Mouse (Mus musculus): Measurements from ENCODE around the gene Grap2. TPM values are rescaled to one million over a fixed set of nuclear protein-coding genes. Genes with fewer than 3 reads are reported as not detected.

Gene Grap2
- polyA plus RNA-seq, 1 experiment from 2014 or later, result 19.1 TPM

- H3K4me1 ChIP-seq (replicated peaks; ENCODE audit: control insufficient read depth, insufficient read depth, low read length), result peaks cover 5% of the 10 kb centered on the region; the same call in 1 of the 2 replicates
- ATAC-seq (replicated peaks; ENCODE audit: low FRiP score) (no peak), DNase-seq (ENCODE audit: low spot score) (no peak)
- peaks cover 10% of the 10 kb centered on the region for H3K27me3 ChIP-seq (replicated peaks; ENCODE audit: control insufficient read depth, insufficient read depth, low read length)
- 71% methylated on average over 3 of the region's 3 CpGs for WGBS
- no peak overlapping the region for H3K27ac ChIP-seq (ENCODE audit: low read depth, low read length)
- H3K9me3 ChIP-seq (ENCODE audit: control insufficient read depth, low read length), result no peaks in the 10 kb centered on the region
- no peak overlapping the region for H3K9ac ChIP-seq (ENCODE audit: low read depth, low read length)
- no peak overlapping the region for H3K4me3 ChIP-seq (ENCODE audit: low read depth, low read length)
- no peak overlapping the region for H3K4me2 ChIP-seq
- H3K36me3 ChIP-seq (ENCODE audit: control insufficient read depth, insufficient read depth, low read length), result no peaks in the 10 kb centered on the region
These were observed 111.6 kb downstream of the Grap2 start for GRCm38 (mm10) chr15:80683990-80684389.

GRCm38 (mm10) chr15:80684786-80685602, 112.6 kb downstream of the Grap2 start:
- no peak overlapping the region for H3K27ac ChIP-seq (ENCODE audit: low read depth, low read length)
- no peak overlapping the region for H3K9ac ChIP-seq (ENCODE audit: low read depth, low read length)
- no peaks in the 10 kb centered on the region for H3K9me3 ChIP-seq (ENCODE audit: control insufficient read depth, low read length)
- H3K27me3 ChIP-seq (replicated peaks; ENCODE audit: control insufficient read depth, insufficient read depth, low read length), result peaks cover 10% of the 10 kb centered on the region
- 39% methylated on average over 8 of the region's 8 CpGs for WGBS
- H3K36me3 ChIP-seq (ENCODE audit: control insufficient read depth, insufficient read depth, low read length), result no peaks in the 10 kb centered on the region
- DNase-seq (ENCODE audit: low spot score) (no peak), ATAC-seq (replicated peaks; ENCODE audit: low FRiP score) (no peak)
- H3K4me1 ChIP-seq (replicated peaks; ENCODE audit: control insufficient read depth, insufficient read depth, low read length), result peaks cover 5% of the 10 kb centered on the region; the same call in 1 of the 2 replicates
- no peak overlapping the region for H3K4me3 ChIP-seq (ENCODE audit: low read depth, low read length)
- no peak overlapping the region for H3K4me2 ChIP-seq

- WGBS, result 33% methylated on average over 7 of the region's 7 CpGs
- Histone ChIP-seq H3K9ac (ENCODE audit: low read depth, low read length) (no peak overlapping the region), H3K36me3 (ENCODE audit: control insufficient read depth, insufficient read depth, low read length) (no peaks in the 10 kb centered on the region)
These were observed 113.2 kb downstream of the Grap2 start for GRCm38 (mm10) chr15:80685603-80685895.

GRCm38 (mm10) chr15:80688536-80688935, 116.1 kb downstream of the Grap2 start:
- H3K27me3 ChIP-seq (replicated peaks; ENCODE audit: control insufficient read depth, insufficient read depth, low read length), result peaks cover 26% of the 10 kb centered on the region
- H3K36me3 ChIP-seq (ENCODE audit: control insufficient read depth, insufficient read depth, low read length), result no peaks in the 10 kb centered on the region
- H3K9ac ChIP-seq (ENCODE audit: low read depth, low read length), result no peak overlapping the region
- H3K4me1 ChIP-seq (replicated peaks; ENCODE audit: control insufficient read depth, insufficient read depth, low read length), result no peaks in the 10 kb centered on the region
- DNase-seq (ENCODE audit: low spot score) (no peak), ATAC-seq (replicated peaks; ENCODE audit: low FRiP score) (no peak; the same call in 1 of the 2 replicates)
- H3K27ac ChIP-seq (ENCODE audit: low read depth, low read length), result no peak overlapping the region
- H3K4me2 ChIP-seq, result no peak overlapping the region
- no peaks in the 10 kb centered on the region for H3K9me3 ChIP-seq (ENCODE audit: control insufficient read depth, low read length)
- WGBS, result 31% methylated on average over 7 of the region's 7 CpGs
- no peak overlapping the region for H3K4me3 ChIP-seq (ENCODE audit: low read depth, low read length)

More at GRCm38 (mm10) chr15:80685603-80685895, 113.2 kb downstream of the Grap2 start:
- ATAC-seq (replicated peaks; ENCODE audit: low FRiP score), result no peak
- Histone ChIP-seq H3K4me1 (replicated peaks; ENCODE audit: control insufficient read depth, insufficient read depth, low read length) (peaks cover 5% of the 10 kb centered on the region; the same call in 1 of the 2 replicates), H3K4me2 (no peak overlapping the region), H3K4me3 (ENCODE audit: low read depth, low read length) (no peak overlapping the region), H3K27ac (ENCODE audit: low read depth, low read length) (no peak overlapping the region), H3K9me3 (ENCODE audit: control insufficient read depth, low read length) (no peaks in the 10 kb centered on the region), H3K27me3 (replicated peaks; ENCODE audit: control insufficient read depth, insufficient read depth, low read length) (peaks cover 10% of the 10 kb centered on the region)
- no peak for DNase-seq (ENCODE audit: low spot score)

- Histone ChIP-seq H3K4me1 (replicated peaks; ENCODE audit: control insufficient read depth, insufficient read depth, low read length) (0 out of 2 replicates have a peak, but pooled peaks cover 2% of the 10 kb centered on the region), H3K9me3 (ENCODE audit: control insufficient read depth, low read length) (no peaks in the 10 kb centered on the region), H3K4me2 (no peak overlapping the region), H3K27me3 (replicated peaks; ENCODE audit: control insufficient read depth, insufficient read depth, low read length) (peaks cover 28% of the 10 kb centered on the region), H3K9ac (ENCODE audit: low read depth, low read length) (no peak overlapping the region), H3K4me3 (ENCODE audit: low read depth, low read length) (no peak overlapping the region), H3K36me3 (ENCODE audit: control insufficient read depth, insufficient read depth, low read length) (no peaks in the 10 kb centered on the region), H3K27ac (ENCODE audit: low read depth, low read length) (no peak overlapping the region)
- 35% methylated on average over 3 of the region's 3 CpGs for WGBS
- no peak for ATAC-seq (replicated peaks; ENCODE audit: low FRiP score)
- no peak for DNase-seq (ENCODE audit: low spot score)
These were observed 121.1 kb downstream of the Grap2 start for GRCm38 (mm10) chr15:80693492-80693891.

- DNase-seq (ENCODE audit: low spot score) (no peak), ATAC-seq (replicated peaks; ENCODE audit: low FRiP score) (no peak)
- H3K27me3 ChIP-seq (replicated peaks; ENCODE audit: control insufficient read depth, insufficient read depth, low read length), result peaks cover 28% of the 10 kb centered on the region
- H3K9ac ChIP-seq (ENCODE audit: low read depth, low read length), result no peak overlapping the region
- no peak overlapping the region for H3K4me3 ChIP-seq (ENCODE audit: low read depth, low read length)
- H3K27ac ChIP-seq (ENCODE audit: low read depth, low read length), result no peak overlapping the region
- no peaks in the 10 kb centered on the region for H3K36me3 ChIP-seq (ENCODE audit: control insufficient read depth, insufficient read depth, low read length)
- 0 out of 2 replicates have a peak, but pooled peaks cover 2% of the 10 kb centered on the region for H3K4me1 ChIP-seq (replicated peaks; ENCODE audit: control insufficient read depth, insufficient read depth, low read length)
- whole genome bisulfite sequencing, result 17% methylated on average over 11 of the region's 11 CpGs
- H3K9me3 ChIP-seq (ENCODE audit: control insufficient read depth, low read length), result no peaks in the 10 kb centered on the region
- peak overlapping the region; percentile 23; the same call in 1 of the 2 replicates for H3K4me2 ChIP-seq
These were observed 121.9 kb downstream of the Grap2 start for GRCm38 (mm10) chr15:80694125-80694910.

GRCm38 (mm10) chr15:80697564-80697963, 125.2 kb downstream of the Grap2 start:
- Histone ChIP-seq H3K27ac (ENCODE audit: low read depth, low read length) (no peak overlapping the region), H3K27me3 (replicated peaks; ENCODE audit: control insufficient read depth, insufficient read depth, low read length) (peaks cover 23% of the 10 kb centered on the region), H3K9ac (ENCODE audit: low read depth, low read length) (no peak overlapping the region), H3K4me1 (replicated peaks; ENCODE audit: control insufficient read depth, insufficient read depth, low read length) (0 out of 2 replicates have a peak, but pooled peaks cover 2% of the 10 kb centered on the region), H3K9me3 (ENCODE audit: control insufficient read depth, low read length) (no peaks in the 10 kb centered on the region), H3K36me3 (ENCODE audit: control insufficient read depth, insufficient read depth, low read length) (no peaks in the 10 kb centered on the region), H3K4me3 (ENCODE audit: low read depth, low read length) (no peak overlapping the region), H3K4me2 (no peak overlapping the region)
- DNase-seq (ENCODE audit: low spot score) (no peak), ATAC-seq (replicated peaks; ENCODE audit: low FRiP score) (no peak)
- WGBS, result 29% methylated on average over 5 of the region's 5 CpGs

GRCm38 (mm10) chr15:80701481-80702257, 129.3 kb downstream of the Grap2 start:
- WGBS, result 63% methylated on average over 8 of the region's 8 CpGs
- ATAC-seq (replicated peaks; ENCODE audit: low FRiP score) (no peak), DNase-seq (ENCODE audit: low spot score) (no peak)
- Histone ChIP-seq H3K4me2 (no peak overlapping the region), H3K9me3 (ENCODE audit: control insufficient read depth, low read length) (no peaks in the 10 kb centered on the region), H3K36me3 (ENCODE audit: control insufficient read depth, insufficient read depth, low read length) (no peaks in the 10 kb centered on the region), H3K9ac (ENCODE audit: low read depth, low read length) (no peak overlapping the region), H3K27ac (ENCODE audit: low read depth, low read length) (no peak overlapping the region), H3K4me3 (ENCODE audit: low read depth, low read length) (no peak overlapping the region), H3K27me3 (replicated peaks; ENCODE audit: control insufficient read depth, insufficient read depth, low read length) (0 out of 2 replicates have a peak, but pooled peaks cover 4% of the 10 kb centered on the region), H3K4me1 (replicated peaks; ENCODE audit: control insufficient read depth, insufficient read depth, low read length) (peaks cover 7% of the 10 kb centered on the region)
